Mouse (Mus musculus) MEL-GATA-1-ER (cell line): ENCODE data around the gene Tjp2.

Experiments used
- DNase-seq: peaks from one replicate; pipeline ENCODE4 v3.0.0-alpha.2; 2012; ENCODE audit warnings: low read depth; ENCODE audit errors: extremely low read depth

The Tjp2 gene

GRCm38 (mm10) chr19:24058851-24059250, 166.0 kb downstream of the Tjp2 start:
- DNase-seq = no peak

GRCm38 (mm10) chr19:24058021-24058420, 166.8 kb downstream of the Tjp2 start:
- no peak for DNase-seq

GRCm38 (mm10) chr19:24056880-24057279, 167.9 kb downstream of the Tjp2 start:
- no peak for DNase-seq

GRCm38 (mm10) chr19:24054904-24055303, 169.9 kb downstream of the Tjp2 start:
- no peak for DNase-seq

- no peak for DNase-seq
These were observed 170.6 kb downstream of the Tjp2 start for GRCm38 (mm10) chr19:24054265-24054664.

GRCm38 (mm10) chr19:24050514-24050913, 174.3 kb downstream of the Tjp2 start:
- no peak for DNase-seq

- no peak for DNase-seq
These were observed 175.5 kb downstream of the Tjp2 start for GRCm38 (mm10) chr19:24049329-24049728.

GRCm38 (mm10) chr19:24046395-24046993, 178.3 kb downstream of the Tjp2 start:
- no peak for DNase-seq
